Comparison of ENCODE assay signal across 14 mouse cellular contexts in genomic region chr14:103079209-103079977, GRCm38 (mm10). TPM values are rescaled to one million over a fixed set of nuclear protein-coding genes. Genes with fewer than 3 reads are reported as not detected.
DNase-seq lines count a peak whose midpoint lies in the region; ATAC-seq and TF ChIP-seq lines count a peak whose summit lies in the region.
"Had no signal": no experiment of that assay in that cellular context is flagged by ENCODE, and none has a peak within 500 bp of the region (broad histone marks: within the 10 kb centered on the region; RNA-seq: fewer than 3 reads in every experiment).

No protein-coding gene starts in this region.

- TF ChIP-seq EP300 in stomach, postnatal 0 days (optimal IDR thresholded peaks at IDR 0.05): no peak

- 82% methylated on average over 9 of the region's 9 CpGs for WGBS in stomach, embryonic 16.5 days
- WGBS in stomach, postnatal 0 days: 80% methylated on average over 9 of the region's 9 CpGs
- 71% methylated on average over 9 of the region's 9 CpGs for WGBS in forebrain, embryonic 14.5 days

- H3K36me3 ChIP-seq in stomach, embryonic 16.5 days (ENCODE audit: control insufficient read depth, insufficient read depth, low read length): peaks cover 11% of the 10 kb centered on the region
- peaks cover 7% of the 10 kb centered on the region; the same call in 1 of the 2 replicates for H3K36me3 ChIP-seq in stomach, postnatal 0 days (ENCODE audit: control insufficient read depth, insufficient read depth, low read length)
- peaks cover 25% of the 10 kb centered on the region for H3K36me3 ChIP-seq in forebrain, embryonic 14.5 days (ENCODE audit: control insufficient read depth, insufficient read depth, low read length)

- H3K27me3 ChIP-seq in stomach, embryonic 16.5 days (ENCODE audit: control insufficient read depth, insufficient read depth, low read length): no peaks in the 10 kb centered on the region
- H3K27me3 ChIP-seq in stomach, postnatal 0 days (ENCODE audit: control insufficient read depth, insufficient read depth, low read length): no peaks in the 10 kb centered on the region
- H3K27me3 ChIP-seq in forebrain, embryonic 14.5 days (replicated peaks; ENCODE audit: control insufficient read depth, insufficient read depth, low read length): no peaks in the 10 kb centered on the region
- H3K27me3 ChIP-seq: CH12.LX had no signal

- H3K4me3 ChIP-seq in stomach, embryonic 16.5 days (replicated peaks; ENCODE audit: low read length): no peak overlapping the region
- H3K4me3 ChIP-seq in stomach, postnatal 0 days (ENCODE audit: low read depth, low read length): no peak overlapping the region
- no peak overlapping the region for H3K4me3 ChIP-seq in forebrain, embryonic 14.5 days (ENCODE audit: low read depth, low read length)

- H3K4me1 ChIP-seq in stomach, embryonic 16.5 days (ENCODE audit: control insufficient read depth, insufficient read depth, low read length): no peaks in the 10 kb centered on the region
- H3K4me1 ChIP-seq in stomach, postnatal 0 days (replicated peaks; ENCODE audit: control insufficient read depth, insufficient read depth): no peaks in the 10 kb centered on the region
- no peaks in the 10 kb centered on the region for H3K4me1 ChIP-seq in forebrain, embryonic 14.5 days (ENCODE audit: control insufficient read depth, insufficient read depth, low read length)

- no peak overlapping the region for H3K4me2 ChIP-seq in stomach, embryonic 16.5 days (ENCODE audit: low read depth, low read length)
- H3K4me2 ChIP-seq in stomach, postnatal 0 days (replicated peaks; ENCODE audit: low read depth): no peak overlapping the region
- no peak overlapping the region for H3K4me2 ChIP-seq in forebrain, embryonic 14.5 days (ENCODE audit: low read length)

- 0 out of 2 replicates have a peak, but pooled peaks have one; percentile 21 for ATAC-seq in stomach, embryonic 16.5 days (ENCODE audit: insufficient read depth, low FRiP score)
- no peak for ATAC-seq in stomach, postnatal 0 days (ENCODE audit: low FRiP score, low TSS enrichment)
- ATAC-seq in forebrain, embryonic 14.5 days: peak; percentile 66; the same call in 1 of the 2 replicates

- H3K27ac ChIP-seq in stomach, embryonic 16.5 days (ENCODE audit: low read length): no peak overlapping the region
- H3K27ac ChIP-seq in stomach, postnatal 0 days (replicated peaks): no peak overlapping the region
- H3K27ac ChIP-seq in forebrain, embryonic 14.5 days (ENCODE audit: low read depth, low read length): no peak overlapping the region

- no peaks in the 10 kb centered on the region for H3K9me3 ChIP-seq in stomach, embryonic 16.5 days (replicated peaks; ENCODE audit: control insufficient read depth, low read length)
- no peaks in the 10 kb centered on the region for H3K9me3 ChIP-seq in stomach, postnatal 0 days (ENCODE audit: control insufficient read depth, low read length)
- no peaks in the 10 kb centered on the region for H3K9me3 ChIP-seq in forebrain, embryonic 14.5 days (replicated peaks; ENCODE audit: control insufficient read depth, low read length)

- DNase-seq in layer of hippocampus, adult 11-12 months (ENCODE audit: low spot score): peak; percentile 34
- no peak for DNase-seq in layer of hippocampus, postnatal 36 days
- no peak for DNase-seq in stomach, postnatal 0 days (ENCODE audit: low spot score)
- peak; percentile 32 for DNase-seq in forebrain, embryonic 14.5 days (ENCODE audit: low spot score)
- no peak for DNase-seq in gastrocnemius, adult 8-10 months (ENCODE audit: low spot score in 2 of 2)
- DNase-seq in urinary bladder, postnatal 10 days (ENCODE audit: low spot score): no peak
- DNase-seq: adrenal gland, postnatal 14 days; heart, postnatal 10 days; kidney, postnatal 10 days; lung, postnatal 14 days; thymus, postnatal 14 days had no signal

- no peak overlapping the region for H3K9ac ChIP-seq in stomach, embryonic 16.5 days (ENCODE audit: low read length)
- H3K9ac ChIP-seq in stomach, postnatal 0 days (ENCODE audit: low read length): no peak overlapping the region
- no peak overlapping the region for H3K9ac ChIP-seq in forebrain, embryonic 14.5 days (ENCODE audit: low read length)

- no peak for TF ChIP-seq CTCF in stomach, postnatal 0 days (IDR thresholded peaks at IDR 0.05; ENCODE audit: low read depth)

RNA-seq across cellular contexts. Expression of gene Cln5, which starts 9.4 kb away (rescaled TPM):
- 10 to 100 TPM in 1 of 2 experiments, 1 to 10 TPM in 1; 9.6 to 10.6 TPM for total RNA-seq in layer of hippocampus, postnatal 36 days (2021)
- 31.7 and 31.9 TPM in 2 replicates for polyA plus RNA-seq in stomach, embryonic 16.5 days (2015; fragmentation: Nextera tagmentation; extraction: Ambion mirVana)
- polyA plus RNA-seq in stomach, postnatal 0 days (2015; fragmentation: Nextera tagmentation; extraction: Ambion mirVana): 21.8 and 21.9 TPM in 2 replicates
- polyA plus RNA-seq in forebrain, embryonic 14.5 days (2014; fragmentation: Nextera tagmentation; extraction: Ambion mirVana): 11.2 and 11.4 TPM in 2 replicates
- 10 to 100 TPM; 11.1 to 12.4 (median 11.8) TPM for total RNA-seq in gastrocnemius, adult 8-10 months (2022)

RNA-seq across cellular contexts. Expression of gene Fbxl3, which starts 20.0 kb away (rescaled TPM):
- 100 to 1,000 TPM in 1 of 2 experiments, 10 to 100 TPM in 1; 96.2 to 100 TPM for total RNA-seq in layer of hippocampus, postnatal 36 days (2021)
- polyA plus RNA-seq in stomach, embryonic 16.5 days (2015; fragmentation: Nextera tagmentation; extraction: Ambion mirVana): 19.0 and 22.1 TPM in 2 replicates
- polyA plus RNA-seq in stomach, postnatal 0 days (2015; fragmentation: Nextera tagmentation; extraction: Ambion mirVana): 16.2 and 16.9 TPM in 2 replicates
- polyA plus RNA-seq in forebrain, embryonic 14.5 days (2014; fragmentation: Nextera tagmentation; extraction: Ambion mirVana): 26.9 and 28.1 TPM in 2 replicates
- total RNA-seq in gastrocnemius, adult 8-10 months (2022): 10 to 100 TPM; 45.5 to 56.2 (median 51.0) TPM

RNA-seq across cellular contexts. Expression of gene Acod1, which starts 32.6 kb away (rescaled TPM):
- not detected for total RNA-seq in layer of hippocampus, postnatal 36 days (2021)
- polyA plus RNA-seq in stomach, embryonic 16.5 days (2015; fragmentation: Nextera tagmentation; extraction: Ambion mirVana): 0.08 TPM in 1 of 2 replicates, not detected in the other
- polyA plus RNA-seq in stomach, postnatal 0 days (2015; fragmentation: Nextera tagmentation; extraction: Ambion mirVana): not detected in 2 replicates
- not detected in 2 replicates for polyA plus RNA-seq in forebrain, embryonic 14.5 days (2014; fragmentation: Nextera tagmentation; extraction: Ambion mirVana)
- total RNA-seq in gastrocnemius, adult 8-10 months (2022): not detected
- total RNA-seq: adrenal gland, postnatal 14 days; gastrocnemius, postnatal 4 days; heart, postnatal 10 days had no signal

Comparison
In these comparisons a context has a peak if more than half of its experiments do, and no peak if none do; other contexts are left out.
1. DNase-seq: peak in layer of hippocampus, adult 11-12 months (single experiment) and forebrain, embryonic 14.5 days (single experiment); none in layer of hippocampus, postnatal 36 days (0 of 2), stomach, postnatal 0 days (single experiment), gastrocnemius, adult 8-10 months (0 of 2) and urinary bladder, postnatal 10 days (single experiment).